Mouse (Mus musculus) intestine, embryonic 16.5 days (tissue): ENCODE measurements around the gene Defb48. TPM values are rescaled to one million over a fixed set of nuclear protein-coding genes. Genes with fewer than 3 reads are reported as not detected.
A peak's percentile ranks its signal among the peaks of the same experiment; 100 is the strongest.

Experiments
- ATAC-seq: fragments of 200-750 bp; cut with Nextera tagmentation; 2 replicates; pipeline ENCODE4 v1.8.0; 2017; ENCODE audit warnings: moderate TSS enrichment, moderate library complexity
- H3K27ac ChIP-seq: fragments of 300-500 bp; sonication (generic); 2 replicates; pipeline ENCODE4 v1.5.1; 2014; ENCODE audit warnings: mild to moderate bottlenecking, low read length
- H3K27me3 ChIP-seq: fragments of 300-500 bp; sonication (generic); replicated peaks from 2 replicates; pipeline ENCODE4 v1.6.1; 2014; ENCODE audit warnings: low read length, control low read depth, mixed read lengths; ENCODE audit not compliant: control insufficient read depth, insufficient read depth
- H3K36me3 ChIP-seq: fragments of 300-500 bp; sonication (generic); 2 replicates; pipeline ENCODE4 v1.6.1; 2014; ENCODE audit warnings: low read length, control low read depth; ENCODE audit not compliant: control insufficient read depth, insufficient read depth
- H3K4me1 ChIP-seq: fragments of 300-500 bp; sonication (generic); 2 replicates; pipeline ENCODE4 v1.6.1; 2014; ENCODE audit warnings: low read length, control low read depth, mixed read lengths; ENCODE audit not compliant: control insufficient read depth, insufficient read depth
- H3K4me2 ChIP-seq: fragments of 300-500 bp; sonication (generic); 2 replicates; pipeline ENCODE4 v1.6.1; 2014; ENCODE audit warnings: low read depth, low read length, control low read depth
- H3K4me3 ChIP-seq: fragments of 300-500 bp; sonication (generic); 2 replicates; pipeline ENCODE4 v1.5.1; 2014; ENCODE audit warnings: mild to moderate bottlenecking, low read length
- H3K9ac ChIP-seq: fragments of 300-500 bp; sonication (generic); 2 replicates; pipeline ENCODE4 v1.6.1; 2014; ENCODE audit warnings: low read depth, low read length
- H3K9me3 ChIP-seq: fragments of 300-500 bp; sonication (generic); 2 replicates; pipeline ENCODE4 v1.6.1; 2016; ENCODE audit warnings: low read length, control low read depth; ENCODE audit not compliant: control insufficient read depth
- WGBS: fragments of 180-500 bp; shearing (Covaris S2); extraction: QIAGEN DNeasy Blood & Tissue Kit; methylation state at CpG from one replicate; pipeline ENCODE4 v1.1.7; 2014; 5-methylcytosine and 5-hydroxymethylcytosine counted together
- polyA plus RNA-seq: library from polyadenylated mRNA; unstranded; fragments of >200 nt; fragmentation: Nextera tagmentation; extraction: Ambion mirVana; gene quantifications from 2 replicates; pipeline ENCODE4 v1.2.1, GENCODE M21; 2015

Defb48 gene
- polyA plus RNA-seq, 1 experiment from 2014 or later, result not detected

DNA sequence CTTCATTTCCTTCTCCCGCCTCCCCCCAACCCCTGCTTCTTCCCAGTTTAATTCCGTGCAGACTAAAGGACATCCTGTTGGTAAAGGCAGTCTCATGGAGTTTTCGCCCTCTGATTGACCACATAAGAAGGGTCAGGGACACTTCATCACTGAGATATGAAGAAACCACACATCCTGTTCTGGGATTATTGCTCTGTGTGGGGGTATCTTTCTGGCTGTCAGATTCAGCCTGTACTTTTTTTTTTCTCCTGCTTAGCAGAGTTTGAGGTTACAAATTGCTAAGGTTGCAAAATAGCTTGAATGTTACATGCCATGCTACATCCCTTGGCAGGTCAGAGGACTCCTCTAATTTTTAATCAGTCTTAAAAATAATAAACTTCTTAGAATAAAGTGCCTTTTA lies 7.0 kb upstream of the Defb48 start:
- no peak for ATAC-seq

DNA sequence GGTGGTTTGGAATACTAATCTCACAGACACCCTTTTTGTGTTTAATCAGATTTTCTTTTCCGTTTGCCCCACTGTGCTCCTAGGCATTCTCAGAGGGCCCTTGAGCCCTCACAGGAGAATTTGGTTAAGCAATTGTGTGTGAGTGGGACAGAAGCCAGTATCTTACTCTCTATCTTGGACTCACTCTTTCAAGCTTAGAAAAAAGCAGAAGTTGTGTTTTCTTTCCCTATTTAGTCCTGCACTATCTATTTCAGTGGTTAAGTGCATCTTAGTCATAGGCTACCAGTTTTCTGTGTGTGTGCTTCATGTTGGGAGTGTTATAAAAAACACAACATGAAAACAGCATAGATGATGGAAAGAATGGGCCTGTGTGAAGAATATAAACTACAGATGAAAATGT lies 4.5 kb downstream of the Defb48 start:
- Histone ChIP-seq H3K27ac (no peak overlapping the region), H3K4me2 (no peak overlapping the region), H3K27me3 (no peaks in the 10 kb centered on the region), H3K4me3 (no peak overlapping the region), H3K9ac (no peak overlapping the region), H3K36me3 (no peaks in the 10 kb centered on the region), H3K9me3 (no peaks in the 10 kb centered on the region), H3K4me1 (no peaks in the 10 kb centered on the region)
- ATAC-seq, result no peak
- WGBS, result 52% methylated on average over 1 of the region's 1 CpGs

More for the DNA sequence above, 7.0 kb upstream of the Defb48 start:
- no peak overlapping the region for H3K4me3 ChIP-seq
- H3K4me2 ChIP-seq, result no peak overlapping the region
- no peak overlapping the region for H3K27ac ChIP-seq
- no peak overlapping the region for H3K9ac ChIP-seq
- H3K36me3 ChIP-seq, result no peaks in the 10 kb centered on the region
- no peaks in the 10 kb centered on the region for H3K27me3 ChIP-seq
- H3K4me1 ChIP-seq, result no peaks in the 10 kb centered on the region
- no peaks in the 10 kb centered on the region for H3K9me3 ChIP-seq
- WGBS, result 79% methylated on average over 3 of the region's 3 CpGs

GRCm38 (mm10) chr14:62975046-62975445 lies 9.3 kb downstream of the Defb48 start:
- Histone ChIP-seq H3K27ac (no peak overlapping the region), H3K9me3 (no peaks in the 10 kb centered on the region), H3K9ac (no peak overlapping the region), H3K4me3 (no peak overlapping the region), H3K36me3 (no peaks in the 10 kb centered on the region), H3K4me2 (no peak overlapping the region), H3K27me3 (no peaks in the 10 kb centered on the region), H3K4me1 (no peaks in the 10 kb centered on the region)
- 16% methylated on average over 5 of the region's 5 CpGs for WGBS
- ATAC-seq, result no peak

GRCm38 (mm10) chr14:62965811-62966520 lies 18.3 kb downstream of the Defb48 start:
- Histone ChIP-seq H3K9me3 (no peaks in the 10 kb centered on the region), H3K4me2 (peak overlapping the region; percentile 50), H3K4me1 (no peaks in the 10 kb centered on the region), H3K9ac (peak overlapping the region; percentile 47), H3K4me3 (peak overlapping the region; percentile 40), H3K27me3 (no peaks in the 10 kb centered on the region), H3K36me3 (no peaks in the 10 kb centered on the region), H3K27ac (no peak overlapping the region)
- 19% methylated on average over 15 of the region's 15 CpGs for WGBS
- peak; percentile 55; the same call in 1 of the 2 replicates for ATAC-seq

- no peaks in the 10 kb centered on the region for H3K36me3 ChIP-seq
- no peak for ATAC-seq
- no peak overlapping the region for H3K9ac ChIP-seq
- 0 out of 2 replicates have a peak overlapping the region, but pooled peaks have one; percentile 50 for H3K4me2 ChIP-seq
- WGBS, result 83% methylated on average over 5 of the region's 5 CpGs
- H3K9me3 ChIP-seq, result no peaks in the 10 kb centered on the region
- H3K4me3 ChIP-seq, result no peak overlapping the region
- H3K27ac ChIP-seq, result no peak overlapping the region
- no peaks in the 10 kb centered on the region for H3K4me1 ChIP-seq
- no peaks in the 10 kb centered on the region for H3K27me3 ChIP-seq
Measured at GRCm38 (mm10) chr14:62965342-62965741, 19.0 kb downstream of the Defb48 start.

GRCm38 (mm10) chr14:62963632-62964031 lies 20.7 kb downstream of the Defb48 start:
- H3K4me2 ChIP-seq, result no peak overlapping the region
- H3K27me3 ChIP-seq, result no peaks in the 10 kb centered on the region
- H3K9ac ChIP-seq, result no peak overlapping the region
- H3K27ac ChIP-seq, result no peak overlapping the region
- H3K9me3 ChIP-seq, result no peaks in the 10 kb centered on the region
- 84% methylated on average over 4 of the region's 4 CpGs for WGBS
- no peak overlapping the region for H3K4me3 ChIP-seq
- H3K36me3 ChIP-seq, result no peaks in the 10 kb centered on the region
- ATAC-seq, result no peak
- H3K4me1 ChIP-seq, result no peaks in the 10 kb centered on the region

GRCm38 (mm10) chr14:62956091-62956490 lies 28.2 kb downstream of the Defb48 start:
- no peaks in the 10 kb centered on the region for H3K9me3 ChIP-seq
- no peak overlapping the region for H3K4me2 ChIP-seq
- no peaks in the 10 kb centered on the region for H3K27me3 ChIP-seq
- ATAC-seq, result no peak
- WGBS, result 86% methylated on average over 9 of the region's 9 CpGs
- no peak overlapping the region for H3K9ac ChIP-seq
- no peaks in the 10 kb centered on the region for H3K4me1 ChIP-seq
- no peaks in the 10 kb centered on the region; the same call in 1 of the 2 replicates for H3K36me3 ChIP-seq
- no peak overlapping the region for H3K27ac ChIP-seq
- H3K4me3 ChIP-seq, result no peak overlapping the region

DNA sequence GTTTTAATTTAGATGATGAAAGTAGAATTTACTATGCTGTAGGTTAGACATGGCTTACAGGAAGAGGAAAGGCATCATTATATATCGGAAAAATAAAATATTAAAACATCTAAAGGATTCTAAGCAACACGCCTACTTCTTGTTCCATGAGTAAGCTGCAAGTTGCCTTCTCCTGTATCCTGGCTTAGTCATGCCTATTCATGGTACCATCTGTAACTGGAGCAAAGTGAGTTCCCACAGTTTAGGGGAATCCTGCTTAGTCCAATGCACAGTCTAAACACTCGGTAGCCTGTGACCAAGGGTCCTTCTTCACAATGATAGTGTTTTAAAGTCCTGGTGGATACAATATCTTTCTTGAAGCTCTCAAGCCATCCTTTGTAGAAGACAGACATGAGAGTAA lies 37.5 kb downstream of the Defb48 start:
- Histone ChIP-seq H3K4me2 (no peak overlapping the region), H3K27ac (no peak overlapping the region), H3K4me3 (no peak overlapping the region), H3K27me3 (no peaks in the 10 kb centered on the region), H3K4me1 (no peaks in the 10 kb centered on the region), H3K9me3 (no peaks in the 10 kb centered on the region), H3K9ac (no peak overlapping the region), H3K36me3 (no peaks in the 10 kb centered on the region)
- 92% methylated on average over 3 of the region's 3 CpGs for WGBS
- ATAC-seq, result no peak

DNA sequence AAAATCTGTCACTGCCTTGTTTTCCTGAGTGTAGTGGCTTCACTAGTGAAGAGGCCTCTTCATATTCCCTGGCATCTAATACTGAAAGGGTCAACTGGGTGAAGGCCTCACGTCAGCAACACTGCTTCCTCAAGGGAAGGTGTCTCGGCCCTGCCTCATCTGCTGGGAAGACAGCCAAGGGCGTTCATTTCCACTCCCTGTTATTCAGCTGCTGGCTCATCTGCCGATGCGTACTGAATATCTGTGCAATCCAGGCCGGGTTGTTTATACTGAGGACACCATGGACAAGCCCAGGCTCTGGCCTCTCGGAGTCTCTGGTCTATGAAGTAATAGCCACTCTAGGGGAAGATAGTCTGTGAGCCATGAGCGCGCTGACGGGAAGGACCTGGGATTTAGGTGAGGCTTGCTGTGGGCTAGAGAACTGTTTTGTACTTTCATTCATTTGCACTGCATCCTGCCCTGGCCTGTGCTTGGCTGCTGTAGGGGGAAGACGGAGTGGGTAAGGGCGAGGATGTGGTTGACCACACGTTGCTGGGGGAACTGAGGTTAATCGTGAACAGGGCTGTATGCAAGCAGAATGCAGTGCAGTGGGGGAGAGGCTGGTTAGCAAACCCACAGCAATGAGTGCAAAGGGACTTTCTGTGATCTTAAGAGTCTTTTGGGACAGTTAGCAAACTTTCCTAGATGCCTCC lies 43.8 kb downstream of the Defb48 start:
- Histone ChIP-seq H3K27ac (0 out of 2 replicates have a peak overlapping the region, but pooled peaks have one; percentile 19), H3K27me3 (no peaks in the 10 kb centered on the region), H3K9ac (no peak overlapping the region), H3K4me1 (no peaks in the 10 kb centered on the region), H3K36me3 (no peaks in the 10 kb centered on the region), H3K4me2 (no peak overlapping the region), H3K4me3 (no peak overlapping the region), H3K9me3 (peaks cover 4% of the 10 kb centered on the region)
- 0 out of 2 replicates have a peak, but pooled peaks have one; percentile 31 for ATAC-seq
- WGBS, result 70% methylated on average over 14 of the region's 14 CpGs
